Mouse (Mus musculus) E14TG2a.4 (cell line): ENCODE measurements at regions not wholly inside any gene's neighbourhood (a gene's known extent, or its start where the extent isn't known, plus 50 kb on each side); places are given as distances from the start of the nearest gene placed in this dataset.

Experiments
- CTCF ChIP-seq: conservative IDR thresholded peaks from 2 replicates; pipeline ENCODE4 v1.5.1; 2014; ENCODE audit warnings: low read length
- NANOG ChIP-seq: IDR thresholded peaks from 2 replicates; pipeline ENCODE4 v1.6.1; 2014; ENCODE audit warnings: borderline replicate concordance, low read length, mixed read lengths
- POU5F1 ChIP-seq: IDR thresholded peaks from 2 replicates; pipeline ENCODE4 v1.6.1; 2014; ENCODE audit warnings: low read length, borderline replicate concordance

GRCm38 (mm10) chr2:137516271-137516670 is 399.8 kb upstream of the Jag1 start:
- TF ChIP-seq CTCF, result no peak
- TF ChIP-seq NANOG, result no peak
- no peak for TF ChIP-seq POU5F1
